Mouse (Mus musculus): ENCODE results near the gene Plrg1. TPM values are rescaled to one million over a fixed set of nuclear protein-coding genes. Genes with fewer than 3 reads are reported as not detected.

Gene Plrg1
- polyA plus RNA-seq, 1 experiment, result 0.80 TPM

GRCm38 (mm10) chr3:83042451-83042850, 12.9 kb upstream of the Plrg1 start:
- Histone ChIP-seq H3K36me3 (ENCODE audit: control insufficient read depth) (peaks cover 2% of the 10 kb centered on the region; the same call in 1 of the 2 replicates), H3K9me3 (ENCODE audit: control insufficient read depth, low read length) (no peaks in the 10 kb centered on the region), H3K4me3 (replicated peaks) (no peak overlapping the region), H3K4me1 (ENCODE audit: control insufficient read depth) (no peaks in the 10 kb centered on the region), H3K27me3 (ENCODE audit: control insufficient read depth) (no peaks in the 10 kb centered on the region)
- TF ChIP-seq GATA1 (IDR thresholded peaks at IDR 0.05; ENCODE audit: low read length), result no peak
- no peak for TF ChIP-seq TAL1 (IDR thresholded peaks at IDR 0.05; ENCODE audit: low read length)

- TF ChIP-seq GATA1 (IDR thresholded peaks at IDR 0.05; ENCODE audit: low read length) (no peak), TAL1 (IDR thresholded peaks at IDR 0.05; ENCODE audit: low read length) (no peak)
- Histone ChIP-seq H3K4me1 (ENCODE audit: control insufficient read depth) (no peaks in the 10 kb centered on the region), H3K4me3 (replicated peaks) (no peak overlapping the region), H3K36me3 (ENCODE audit: control insufficient read depth) (peaks cover 2% of the 10 kb centered on the region; the same call in 1 of the 2 replicates), H3K27me3 (ENCODE audit: control insufficient read depth) (no peaks in the 10 kb centered on the region; the same call in 1 of the 2 replicates), H3K9me3 (ENCODE audit: control insufficient read depth, low read length) (no peaks in the 10 kb centered on the region)
Measured at GRCm38 (mm10) chr3:83046649-83047048, 8.7 kb upstream of the Plrg1 start.

- Histone ChIP-seq H3K4me3 (replicated peaks) (peak within 1 kb of the TSS; percentile 43), H3K4me1 (ENCODE audit: control insufficient read depth) (peaks cover 7% of the 10 kb centered on the region), H3K36me3 (ENCODE audit: control insufficient read depth) (peaks cover 2% of the 10 kb centered on the region; the same call in 1 of the 2 replicates), H3K9me3 (ENCODE audit: control insufficient read depth, low read length) (no peaks in the 10 kb centered on the region), H3K27me3 (ENCODE audit: control insufficient read depth) (no peaks in the 10 kb centered on the region; the same call in 1 of the 2 replicates)
- TF ChIP-seq GATA1 (IDR thresholded peaks at IDR 0.05; ENCODE audit: low read length), result no peak
- TF ChIP-seq TAL1 (IDR thresholded peaks at IDR 0.05; ENCODE audit: low read length), result no peak
Measured at GRCm38 (mm10) chr3:83049680-83050079, 5.6 kb upstream of the Plrg1 start, which contains the start of gene Fgb. Gene Fgb (minus strand): TSS chr3:83049863.

- H3K4me3 ChIP-seq (replicated peaks), result no peak overlapping the region
- H3K36me3 ChIP-seq (ENCODE audit: control insufficient read depth), result peaks cover 2% of the 10 kb centered on the region; the same call in 1 of the 2 replicates
- TF ChIP-seq TAL1 (IDR thresholded peaks at IDR 0.05; ENCODE audit: low read length) (no peak), GATA1 (IDR thresholded peaks at IDR 0.05; ENCODE audit: low read length) (no peak)
- H3K9me3 ChIP-seq (ENCODE audit: control insufficient read depth, low read length), result no peaks in the 10 kb centered on the region
- H3K27me3 ChIP-seq (ENCODE audit: control insufficient read depth), result no peaks in the 10 kb centered on the region; the same call in 1 of the 2 replicates
- H3K4me1 ChIP-seq (ENCODE audit: control insufficient read depth), result peaks cover 12% of the 10 kb centered on the region
Measured at GRCm38 (mm10) chr3:83050661-83051060, 4.7 kb upstream of the Plrg1 start.

- H3K36me3 ChIP-seq (ENCODE audit: control insufficient read depth), result peaks cover 6% of the 10 kb centered on the region
- H3K4me1 ChIP-seq (ENCODE audit: control insufficient read depth), result peaks cover 26% of the 10 kb centered on the region
- no peaks in the 10 kb centered on the region for H3K9me3 ChIP-seq (ENCODE audit: control insufficient read depth, low read length)
- TF ChIP-seq GATA1 (IDR thresholded peaks at IDR 0.05; ENCODE audit: low read length), result no peak
- TF ChIP-seq TAL1 (IDR thresholded peaks at IDR 0.05; ENCODE audit: low read length), result no peak
- no peak overlapping the region for H3K4me3 ChIP-seq (replicated peaks)
- no peaks in the 10 kb centered on the region; the same call in 1 of the 2 replicates for H3K27me3 ChIP-seq (ENCODE audit: control insufficient read depth)
Measured at GRCm38 (mm10) chr3:83052102-83052501, 3.2 kb upstream of the Plrg1 start.

GRCm38 (mm10) chr3:83053126-83053525, 2.2 kb upstream of the Plrg1 start:
- Histone ChIP-seq H3K36me3 (ENCODE audit: control insufficient read depth) (peaks cover 13% of the 10 kb centered on the region), H3K9me3 (ENCODE audit: control insufficient read depth, low read length) (no peaks in the 10 kb centered on the region), H3K4me1 (ENCODE audit: control insufficient read depth) (peaks cover 28% of the 10 kb centered on the region), H3K27me3 (ENCODE audit: control insufficient read depth) (no peaks in the 10 kb centered on the region; the same call in 1 of the 2 replicates), H3K4me3 (replicated peaks) (no peak overlapping the region)
- TF ChIP-seq GATA1 (IDR thresholded peaks at IDR 0.05; ENCODE audit: low read length), result no peak
- no peak for TF ChIP-seq TAL1 (IDR thresholded peaks at IDR 0.05; ENCODE audit: low read length)

- Histone ChIP-seq H3K27me3 (ENCODE audit: control insufficient read depth) (no peaks in the 10 kb centered on the region; the same call in 1 of the 2 replicates), H3K4me1 (ENCODE audit: control insufficient read depth) (peaks cover 28% of the 10 kb centered on the region), H3K9me3 (ENCODE audit: control insufficient read depth, low read length) (no peaks in the 10 kb centered on the region), H3K4me3 (replicated peaks) (no peak overlapping the region), H3K36me3 (ENCODE audit: control insufficient read depth) (peaks cover 19% of the 10 kb centered on the region)
- TF ChIP-seq GATA1 (IDR thresholded peaks at IDR 0.05; ENCODE audit: low read length), result no peak
Measured at GRCm38 (mm10) chr3:83053758-83054157, 1.6 kb upstream of the Plrg1 start.

GRCm38 (mm10) chr3:83054759-83055158, 563 bp upstream of the Plrg1 start:
- no peaks in the 10 kb centered on the region; the same call in 1 of the 2 replicates for H3K27me3 ChIP-seq (ENCODE audit: control insufficient read depth)
- TF ChIP-seq TAL1 (IDR thresholded peaks at IDR 0.05; ENCODE audit: low read length) (no peak), GATA1 (IDR thresholded peaks at IDR 0.05; ENCODE audit: low read length) (no peak)
- H3K4me3 ChIP-seq (replicated peaks), result peak overlapping the region; percentile 100
- peaks cover 29% of the 10 kb centered on the region for H3K36me3 ChIP-seq (ENCODE audit: control insufficient read depth)
- H3K4me1 ChIP-seq (ENCODE audit: control insufficient read depth), result peaks cover 28% of the 10 kb centered on the region
- no peaks in the 10 kb centered on the region for H3K9me3 ChIP-seq (ENCODE audit: control insufficient read depth, low read length)

GRCm38 (mm10) chr3:83057046-83057445, 1.7 kb downstream of the Plrg1 start:
- no peak for TF ChIP-seq GATA1 (IDR thresholded peaks at IDR 0.05; ENCODE audit: low read length)
- TF ChIP-seq TAL1 (IDR thresholded peaks at IDR 0.05; ENCODE audit: low read length), result no peak
- Histone ChIP-seq H3K27me3 (ENCODE audit: control insufficient read depth) (no peaks in the 10 kb centered on the region), H3K9me3 (ENCODE audit: control insufficient read depth, low read length) (no peaks in the 10 kb centered on the region), H3K4me1 (ENCODE audit: control insufficient read depth) (peaks cover 28% of the 10 kb centered on the region), H3K4me3 (replicated peaks) (no peak overlapping the region), H3K36me3 (ENCODE audit: control insufficient read depth) (peaks cover 52% of the 10 kb centered on the region)

GRCm38 (mm10) chr3:83067920-83068319, 12.6 kb downstream of the Plrg1 start:
- H3K4me3 ChIP-seq (replicated peaks), result no peak overlapping the region
- H3K36me3 ChIP-seq (ENCODE audit: control insufficient read depth), result peaks cover 92% of the 10 kb centered on the region
- H3K4me1 ChIP-seq (ENCODE audit: control insufficient read depth), result no peaks in the 10 kb centered on the region
- no peaks in the 10 kb centered on the region for H3K9me3 ChIP-seq (ENCODE audit: control insufficient read depth, low read length)
- TF ChIP-seq TAL1 (IDR thresholded peaks at IDR 0.05; ENCODE audit: low read length) (no peak), GATA1 (IDR thresholded peaks at IDR 0.05; ENCODE audit: low read length) (no peak)
- H3K27me3 ChIP-seq (ENCODE audit: control insufficient read depth), result no peaks in the 10 kb centered on the region
